Mouse (Mus musculus) adrenal gland, postnatal 10 days (tissue): ENCODE measurements around the gene Zcchc24. TPM values are rescaled to one million over a fixed set of nuclear protein-coding genes. Genes with fewer than 3 reads are reported as not detected.
A peak's percentile ranks its signal among the peaks of the same experiment; 100 is the strongest.

Source experiments
- DNase-seq: peaks from one replicate; pipeline ENCODE4 v3.0.0; 2021; ENCODE audit warnings: mixed read lengths
- total RNA-seq, 2 experiments: library from RNA; stranded (reverse); gene quantifications; 2 replicates each; pipeline ENCODE4 v1.2.3; 2021

Gene Zcchc24
- total RNA-seq, 2 experiments from 2014 or later: 40.5 to 42.0 TPM

DNA sequence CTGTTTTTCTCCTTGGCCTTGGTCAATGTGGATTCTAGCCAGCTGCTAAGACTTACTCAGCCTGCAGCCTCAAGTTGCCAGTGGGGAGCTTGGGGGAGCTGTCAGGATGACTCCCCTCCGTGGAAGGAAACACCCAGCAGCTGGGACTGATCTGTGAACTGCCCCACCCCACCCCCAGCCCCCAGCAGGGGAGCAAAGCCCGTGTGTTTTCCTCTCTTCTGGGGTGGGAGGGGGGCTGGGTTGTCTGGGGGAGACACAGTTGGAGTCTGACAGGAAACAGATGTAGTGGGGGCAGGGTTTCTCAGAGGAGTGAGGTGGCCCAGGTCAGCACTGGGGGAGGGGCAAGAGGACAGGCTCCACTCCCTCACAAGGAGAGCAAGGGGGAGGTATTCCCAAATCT is 50.4 kb downstream of the Zcchc24 start:
- DNase-seq: no peak

DNA sequence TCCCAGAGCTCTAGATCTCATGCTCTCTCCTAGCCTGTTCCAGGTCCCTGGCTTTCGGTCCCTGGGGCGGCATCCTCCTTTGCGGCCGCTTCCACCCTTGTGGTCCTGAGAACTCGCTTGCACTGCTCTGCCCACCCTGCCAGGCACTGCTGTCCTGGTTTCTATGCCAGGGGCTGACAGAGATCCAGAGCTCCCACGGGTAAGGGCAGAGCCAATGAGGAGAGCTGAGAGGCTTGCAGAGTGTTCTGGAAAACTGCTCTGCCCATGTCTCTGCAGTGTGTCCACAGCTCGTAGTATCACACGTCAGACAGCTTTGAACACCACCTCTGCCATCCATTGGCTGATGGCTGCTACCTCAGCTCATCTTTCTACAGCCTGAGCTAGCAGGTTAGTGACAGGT is 51.1 kb downstream of the Zcchc24 start:
- no peak for DNase-seq

DNA sequence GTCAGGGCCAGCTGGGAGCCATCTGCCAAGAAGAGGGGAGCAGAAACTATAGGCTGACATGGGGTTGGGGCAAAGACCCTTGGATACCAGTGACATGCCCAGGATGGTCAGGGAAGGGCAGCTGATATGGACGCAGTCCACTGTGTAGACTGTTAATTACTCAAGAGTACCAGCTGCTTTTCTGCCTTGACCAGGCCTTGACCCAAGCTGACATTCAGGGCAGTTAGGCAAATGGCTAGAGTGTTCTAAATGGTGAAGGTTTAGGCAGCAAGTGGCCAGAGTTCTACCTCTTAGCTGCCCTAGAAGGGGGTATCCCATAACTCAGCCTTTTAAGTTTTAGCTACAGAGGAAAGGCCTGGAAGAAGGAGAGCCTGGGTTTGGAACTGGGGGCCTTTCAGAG is 52.3 kb downstream of the Zcchc24 start:
- DNase-seq: no peak

DNA sequence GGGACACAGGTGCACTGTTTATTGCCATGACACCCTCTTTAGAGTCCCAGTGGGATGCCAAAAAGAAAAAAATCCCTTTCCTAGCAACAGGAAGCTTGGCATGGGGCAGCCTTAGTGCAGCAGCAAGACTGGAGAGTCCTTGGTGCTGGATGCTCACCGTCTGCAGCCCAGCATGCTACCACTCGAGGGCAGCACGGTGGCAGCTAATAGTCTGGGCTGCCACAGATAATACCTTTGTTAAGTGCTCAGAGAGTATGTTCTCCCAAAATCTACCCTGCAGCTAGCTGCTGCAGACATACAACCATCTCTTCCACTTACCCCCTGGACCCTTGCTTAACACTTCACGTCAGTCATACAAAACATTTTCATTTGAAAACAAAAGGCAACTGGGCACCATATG is 55.4 kb downstream of the Zcchc24 start:
- DNase-seq: peak; percentile 29

DNA sequence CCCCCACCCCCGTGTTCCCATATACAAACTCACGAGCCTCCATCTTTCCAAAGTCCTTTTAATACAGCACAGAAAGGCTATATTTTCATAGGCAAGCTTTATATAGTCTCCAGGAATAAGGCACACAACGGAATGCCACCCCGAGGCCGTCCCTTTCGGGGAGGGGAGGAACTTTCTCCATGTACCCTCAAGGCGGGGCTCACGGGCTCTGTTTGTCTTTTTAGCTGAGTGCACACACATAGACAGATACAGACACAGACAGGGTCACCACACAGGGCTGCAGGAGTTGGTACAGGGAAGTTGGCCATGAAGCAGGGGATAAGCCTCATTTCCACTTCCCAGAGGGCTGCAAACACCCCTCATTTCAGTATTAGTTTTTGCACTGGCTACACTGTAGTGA is 57.2 kb downstream of the Zcchc24 start:
- DNase-seq: no peak

DNA sequence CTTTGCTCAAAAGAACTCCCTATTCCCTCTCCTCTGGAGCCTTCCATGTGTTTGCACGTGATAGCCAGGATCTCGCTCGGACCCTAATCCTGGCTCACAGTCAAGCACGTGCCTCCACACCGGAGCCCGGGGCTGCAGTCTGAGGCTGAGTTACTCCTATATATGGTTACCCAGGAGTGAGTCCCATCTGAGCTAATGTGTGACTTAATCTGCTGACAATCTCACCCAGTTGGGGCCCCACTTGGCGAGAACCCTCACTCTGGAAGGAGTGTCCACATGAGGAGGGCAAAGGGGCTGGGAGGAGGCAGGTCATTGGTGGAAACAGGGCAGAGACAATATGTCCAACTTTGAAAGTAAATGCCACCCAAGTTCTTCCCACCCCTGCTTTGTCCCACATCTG is 57.7 kb downstream of the Zcchc24 start:
- DNase-seq: no peak

DNA sequence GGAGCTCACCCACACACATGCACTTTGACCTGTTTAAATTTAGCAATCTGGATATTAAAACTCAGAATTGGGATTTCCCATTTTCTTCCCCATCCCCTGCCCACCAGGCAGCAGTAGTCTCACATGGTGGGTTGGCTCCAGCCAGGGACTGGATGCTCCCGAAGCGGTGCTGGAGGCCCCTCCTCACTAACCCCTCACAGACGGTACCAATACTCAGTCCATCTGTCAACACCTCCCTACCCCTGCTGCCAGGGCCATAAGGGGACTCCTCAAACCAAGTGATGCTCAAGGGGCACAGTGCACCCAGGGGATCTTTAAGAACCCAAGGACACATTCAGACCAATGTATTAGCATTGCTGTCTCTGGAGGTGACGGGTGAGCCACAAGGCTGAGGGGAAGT is 58.2 kb downstream of the Zcchc24 start:
- no peak for DNase-seq

DNA sequence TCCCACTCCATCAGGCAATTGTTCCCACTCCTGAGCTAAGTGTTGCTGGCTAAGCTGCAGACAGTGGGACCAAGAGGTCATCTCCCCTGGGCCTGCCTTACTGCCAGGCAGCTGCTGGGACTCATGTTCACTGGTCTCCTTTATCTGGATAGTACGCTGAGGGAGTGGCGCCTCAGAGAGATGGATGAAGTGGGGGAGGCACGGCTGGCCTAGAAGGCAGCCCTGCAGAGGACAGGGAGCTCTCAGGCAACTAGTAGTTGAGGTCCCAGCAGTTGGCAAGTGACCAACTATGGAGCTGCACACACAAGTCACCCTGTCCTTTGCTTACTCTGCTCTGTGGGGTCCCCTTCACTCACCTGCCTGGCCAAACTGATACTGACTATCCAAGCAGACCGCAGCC is 58.8 kb downstream of the Zcchc24 start:
- DNase-seq: peak; percentile 44

DNA sequence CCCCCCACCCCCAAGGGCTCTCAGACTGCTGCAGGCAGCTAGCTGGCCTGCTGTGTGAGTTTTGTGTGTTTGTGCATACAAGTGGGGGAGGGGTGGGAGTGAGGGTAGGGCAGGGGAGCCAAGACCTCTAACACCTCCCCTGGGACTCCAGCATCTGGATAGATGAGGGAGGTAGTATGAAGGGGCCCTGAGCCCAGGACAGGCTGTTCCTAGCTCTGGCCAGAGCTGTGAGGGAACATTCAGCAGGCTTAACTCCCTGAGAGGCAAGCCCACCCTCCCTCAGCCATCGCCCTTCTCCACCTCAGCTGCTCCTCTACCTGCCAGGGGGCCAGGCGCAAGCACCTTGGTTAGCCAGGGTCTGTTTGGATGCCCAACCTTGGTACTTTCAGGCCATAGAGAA is 59.9 kb downstream of the Zcchc24 start:
- DNase-seq: no peak

DNA sequence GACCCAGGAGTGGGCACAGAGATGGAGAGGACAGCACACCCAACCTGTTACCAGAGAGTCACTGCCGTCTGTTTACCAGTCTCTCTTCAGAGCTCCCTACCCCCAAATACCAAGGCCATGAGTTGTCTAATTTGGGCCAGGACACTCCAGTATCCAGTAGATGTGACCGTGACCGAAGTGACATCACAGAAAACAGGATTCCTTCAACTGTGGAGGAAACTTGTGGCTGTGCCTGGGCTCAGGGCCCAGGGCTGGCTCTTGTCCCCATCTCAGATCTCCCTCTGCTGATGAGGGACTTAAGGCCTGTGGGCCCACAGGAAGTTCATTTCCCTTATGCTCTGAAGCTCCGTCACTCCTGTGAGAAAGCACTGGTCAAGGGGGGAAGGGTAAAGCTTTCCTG is 60.4 kb downstream of the Zcchc24 start:
- peak; percentile 73 for DNase-seq

DNA sequence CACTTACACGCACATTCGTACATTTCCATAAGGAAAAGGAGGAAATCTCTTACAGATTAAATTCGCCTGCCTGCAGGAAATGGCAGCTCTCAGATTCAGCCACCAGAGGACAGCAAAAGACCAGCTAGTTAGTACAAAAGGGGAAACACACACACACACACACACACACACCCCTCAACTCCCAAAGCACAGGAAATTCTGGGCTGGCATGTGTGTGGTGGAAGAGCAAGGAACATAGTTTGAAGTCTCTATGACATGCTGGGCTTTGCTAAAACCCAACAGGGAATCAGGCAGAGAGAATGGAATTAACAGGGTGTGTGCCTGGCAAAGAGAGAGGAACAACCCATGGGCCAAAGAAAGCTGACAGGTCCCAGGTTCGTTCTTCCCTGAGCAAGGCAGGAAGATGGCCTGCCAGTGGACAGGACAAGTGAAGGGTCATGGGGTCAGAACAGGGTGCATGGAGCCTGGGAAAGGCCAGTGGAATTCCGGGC is 61.1 kb downstream of the Zcchc24 start:
- peak; percentile 76 for DNase-seq

DNA sequence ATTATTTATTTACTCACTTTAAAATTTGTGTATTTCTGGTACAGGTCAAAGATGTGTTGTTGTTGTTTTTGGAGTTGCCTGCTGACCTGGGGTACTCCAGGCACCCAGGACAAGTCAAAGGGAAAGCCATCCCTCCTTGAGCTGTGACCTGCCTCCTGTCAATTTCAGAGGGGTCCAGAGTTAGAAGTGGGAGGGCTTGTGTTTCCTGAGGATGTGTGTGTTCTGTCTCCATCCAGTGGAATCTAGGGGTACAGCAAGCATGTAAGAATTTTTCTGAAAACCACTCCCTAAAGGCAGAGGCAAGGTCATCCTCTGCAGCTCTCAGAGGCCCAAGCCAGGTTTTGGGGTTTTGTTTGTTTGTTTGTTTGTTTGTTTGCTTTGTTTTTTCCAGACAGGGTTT is 66.9 kb downstream of the Zcchc24 start:
- no peak for DNase-seq

DNA sequence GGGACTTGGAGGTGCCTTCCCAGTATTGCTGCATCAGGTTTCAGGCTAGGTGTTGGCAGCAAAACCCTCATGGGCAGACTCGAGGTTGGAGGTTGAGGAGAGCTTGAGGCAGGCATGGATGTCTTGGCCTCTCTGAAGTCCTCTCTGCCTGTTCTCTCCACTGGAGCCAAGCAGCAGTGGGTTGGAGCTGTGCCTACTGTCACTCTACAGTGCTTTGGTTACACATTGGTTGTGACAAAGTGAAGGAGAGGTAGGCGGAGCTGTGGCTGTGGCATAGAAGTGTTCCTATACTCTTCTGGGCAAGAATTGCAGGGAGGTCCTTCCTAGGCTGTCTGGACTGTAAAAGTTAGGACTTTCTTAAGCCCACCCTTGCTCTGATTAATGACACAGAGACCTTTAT is 72.5 kb downstream of the Zcchc24 start:
- DNase-seq: peak; percentile 27

DNA sequence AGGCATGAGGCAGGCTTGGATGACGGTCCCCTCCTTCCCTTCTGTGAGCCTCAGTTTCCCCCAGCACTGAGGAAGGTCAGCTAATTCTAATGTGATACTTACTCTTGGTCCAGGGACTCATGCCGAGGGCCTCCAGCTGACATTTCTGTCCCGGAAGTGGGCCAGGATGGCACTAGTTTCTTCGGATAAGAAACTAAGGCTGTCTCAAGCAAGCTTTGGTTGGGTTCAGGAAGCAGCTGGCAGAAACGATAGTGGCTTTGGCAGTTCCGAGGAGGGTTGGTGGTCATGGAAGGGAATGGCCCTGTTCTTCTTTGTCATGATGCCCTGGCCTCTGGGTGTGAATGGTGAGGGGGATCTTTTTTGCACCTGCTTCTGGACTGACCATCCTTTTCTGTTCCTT is 73.8 kb downstream of the Zcchc24 start:
- no peak for DNase-seq

DNA sequence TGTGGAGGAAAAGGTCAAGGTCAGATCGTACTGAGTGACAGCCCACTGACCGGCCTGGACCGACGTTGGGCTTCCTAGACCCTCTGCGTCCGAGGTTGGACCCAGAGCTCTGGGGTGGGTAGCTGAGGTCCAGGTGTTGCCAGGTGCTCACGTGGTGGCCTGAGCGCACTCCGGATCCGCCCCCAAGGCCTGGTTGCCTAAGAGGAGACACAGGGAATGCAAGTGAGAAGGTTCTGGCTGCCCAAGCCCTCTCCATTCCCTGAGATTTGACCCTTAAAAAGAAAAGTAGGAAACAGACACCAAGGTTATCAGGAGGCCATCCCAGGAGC is 74.3 kb downstream of the Zcchc24 start:
- peak; percentile 47 for DNase-seq

DNA sequence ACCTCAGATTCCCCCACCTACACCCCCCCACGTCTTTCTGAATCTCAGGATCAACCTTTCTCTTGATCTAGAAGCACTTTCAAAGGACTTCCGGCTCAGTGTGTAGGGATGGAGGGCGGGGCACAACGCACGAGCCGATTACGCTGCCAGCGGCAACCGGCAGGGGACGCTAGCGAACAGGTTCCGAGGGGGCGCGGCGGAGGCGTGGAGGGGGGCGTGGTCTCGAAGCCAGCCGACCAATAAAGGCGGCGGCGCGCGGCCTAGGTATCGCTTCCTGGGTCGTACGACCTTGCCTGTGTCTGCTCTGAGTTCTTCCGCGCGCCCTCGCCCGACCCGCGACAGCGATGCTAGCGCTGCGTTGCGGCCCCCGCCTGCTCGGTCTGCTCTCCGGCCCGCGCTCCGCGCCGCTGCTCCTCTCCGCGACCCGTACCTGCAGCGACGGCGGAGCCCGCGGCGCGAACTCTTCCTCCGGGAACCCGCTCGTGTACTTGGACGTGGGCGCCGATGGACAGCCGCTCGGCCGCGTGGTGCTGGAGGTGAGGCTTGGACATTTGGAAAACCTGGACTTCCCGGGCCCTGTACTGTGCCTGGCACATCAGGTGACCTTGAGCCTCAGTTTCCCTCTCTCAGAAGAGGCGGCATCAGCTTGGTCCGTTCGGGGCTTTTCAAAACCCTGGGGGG is 74.8 kb downstream of the Zcchc24 start, which contains the start of gene Ppif:
Gene Ppif, plus strand, starts transcription at position 267 of the 681 bp plus-strand sequence.
- DNase-seq: peak; percentile 99

DNA sequence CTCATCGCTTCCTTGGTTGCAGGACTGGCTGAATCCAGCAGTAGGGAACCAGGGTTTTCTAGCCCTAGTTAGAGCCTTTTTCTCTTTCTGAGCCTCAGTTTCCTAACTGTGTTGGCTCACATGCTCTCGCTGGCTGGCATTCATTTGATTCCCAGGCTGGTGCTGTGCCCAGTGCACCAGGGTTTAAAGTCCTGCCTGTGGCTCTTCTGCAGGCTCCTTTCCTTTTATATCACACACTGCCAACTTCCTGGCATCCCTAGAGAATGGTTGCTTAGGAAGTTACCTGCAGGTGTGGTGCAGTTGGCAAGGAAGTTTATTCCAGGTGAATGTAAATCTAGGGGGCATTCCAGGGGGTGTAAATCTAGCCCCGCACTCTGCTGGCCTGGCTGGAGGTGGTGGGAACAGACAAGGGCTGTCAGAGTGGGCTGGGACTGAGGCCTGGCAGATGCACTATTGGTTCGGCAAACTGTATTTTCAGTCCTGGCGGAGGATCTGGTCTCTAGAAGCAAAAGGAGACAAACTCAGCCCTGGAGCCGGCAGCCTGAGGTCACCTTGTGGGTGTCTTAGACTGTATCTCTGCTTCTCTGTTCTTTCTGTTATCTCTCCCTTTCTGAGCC is 75.5 kb downstream of the Zcchc24 start:
- DNase-seq: no peak

DNA sequence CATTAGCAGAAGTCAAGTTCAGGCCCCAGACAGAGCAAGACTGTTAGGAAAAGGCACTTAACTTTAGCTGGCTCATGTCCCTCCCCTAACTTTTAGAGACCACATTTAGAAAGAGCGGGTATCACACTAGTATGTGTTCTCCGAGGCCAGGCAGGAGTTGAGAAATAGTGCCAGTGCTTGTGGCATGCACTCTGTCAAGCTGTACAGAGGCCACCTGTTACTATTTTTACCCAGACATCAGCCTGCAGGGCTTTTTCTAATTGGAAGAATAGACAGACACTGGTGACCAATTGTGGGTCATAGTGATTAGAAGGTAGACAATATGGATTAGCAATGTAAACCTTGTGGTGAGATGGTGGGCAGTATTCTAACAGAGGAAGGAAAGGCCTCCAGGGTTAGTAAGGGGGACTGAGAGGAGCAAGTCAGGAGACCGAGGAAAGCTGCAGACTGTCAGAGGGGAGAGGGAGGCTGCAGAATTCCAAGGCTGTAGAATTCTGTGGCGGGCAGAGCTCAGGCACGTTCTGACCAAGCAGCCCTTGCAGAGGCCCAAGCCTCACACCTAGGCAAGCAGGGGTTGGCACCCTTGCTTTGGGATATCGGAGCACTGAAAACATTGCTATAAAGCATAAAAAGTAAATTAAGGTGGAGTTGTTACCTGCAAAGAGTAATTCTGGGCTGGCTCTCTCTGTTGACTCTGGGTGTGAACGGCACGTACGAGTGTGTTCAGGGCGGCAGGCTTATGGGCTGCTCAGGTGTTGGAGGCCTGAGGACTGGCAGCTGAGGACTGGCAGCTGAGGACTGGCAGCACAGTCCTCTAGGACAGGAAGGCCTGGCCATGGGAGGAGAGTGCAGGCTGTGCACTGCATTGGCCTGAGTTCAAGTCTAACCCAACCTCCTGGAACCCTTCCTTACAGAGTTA is 81.6 kb downstream of the Zcchc24 start:
- DNase-seq: no peak

DNA sequence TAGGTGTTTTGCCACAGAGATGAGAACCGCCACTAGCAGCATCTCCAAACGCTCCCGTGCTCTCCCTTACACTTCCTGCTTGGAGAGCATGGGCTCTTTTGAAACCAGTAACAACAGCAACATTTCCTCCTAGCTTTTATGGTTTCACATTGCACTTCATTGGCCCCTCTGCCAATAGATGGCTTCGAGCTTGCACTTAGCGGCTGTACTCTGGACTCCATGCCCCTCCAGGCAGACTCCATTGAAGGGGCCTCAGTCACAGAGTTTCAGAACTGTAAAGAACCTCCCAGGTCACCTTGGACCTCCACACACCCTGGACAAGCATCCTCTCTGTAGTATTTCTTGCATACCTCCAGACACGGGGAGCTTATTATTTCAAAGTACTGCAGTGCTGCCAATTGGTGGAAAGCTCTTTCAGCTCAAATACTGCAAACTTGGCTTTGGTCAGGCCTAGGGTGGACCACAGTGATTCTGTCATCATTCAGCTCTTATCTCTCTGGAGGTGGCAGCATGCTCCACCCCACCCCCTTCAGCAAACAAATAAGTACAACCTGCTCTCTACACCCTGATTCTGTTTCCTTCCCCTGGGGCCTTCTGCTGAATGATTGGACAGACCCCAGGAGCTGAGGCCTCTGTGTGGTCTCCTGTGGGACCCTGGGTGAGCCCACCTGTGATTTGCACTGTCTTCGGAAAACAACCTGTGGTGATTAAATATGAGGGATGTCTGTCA is 82.5 kb downstream of the Zcchc24 start:
- no peak for DNase-seq

DNA sequence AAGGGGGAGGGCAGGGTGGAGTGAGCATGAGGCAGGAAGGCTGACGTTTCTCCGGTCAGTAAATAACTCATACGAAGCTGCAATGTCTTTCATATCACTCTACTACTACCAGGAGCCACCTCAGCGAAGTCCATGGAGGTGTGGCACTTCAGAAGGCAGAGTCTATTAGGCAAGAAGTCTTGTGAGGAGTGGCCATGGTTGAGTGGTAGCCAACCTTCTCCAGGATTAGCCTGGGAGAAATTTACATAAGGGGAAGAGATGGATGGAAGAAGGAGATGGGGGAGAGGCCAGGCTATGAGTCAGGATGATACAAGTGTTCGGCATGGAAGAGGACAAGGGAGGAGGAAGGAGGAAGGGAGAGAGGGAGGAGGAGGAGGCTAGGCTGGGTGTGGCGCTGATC is 86.8 kb downstream of the Zcchc24 start:
- DNase-seq: no peak

DNA sequence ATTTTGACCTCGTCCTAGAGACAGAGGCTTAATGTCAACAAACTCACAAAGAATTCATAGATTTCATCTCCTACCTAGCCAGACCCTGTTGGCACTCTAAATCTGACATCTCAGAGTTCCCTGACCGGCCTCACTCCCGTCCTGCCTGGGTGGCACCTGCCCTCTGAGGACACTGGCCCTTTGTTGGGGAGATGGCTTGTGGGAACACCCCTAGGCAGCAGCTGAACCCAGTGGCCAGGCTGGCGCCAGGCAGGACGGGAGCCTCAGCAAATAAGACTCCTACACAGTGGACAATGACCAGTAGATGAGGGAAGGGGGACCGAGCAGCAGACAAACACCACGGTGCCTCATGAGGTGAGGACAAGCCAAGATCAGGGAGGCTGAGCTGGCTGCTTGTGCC is 89.2 kb downstream of the Zcchc24 start:
- no peak for DNase-seq

DNA sequence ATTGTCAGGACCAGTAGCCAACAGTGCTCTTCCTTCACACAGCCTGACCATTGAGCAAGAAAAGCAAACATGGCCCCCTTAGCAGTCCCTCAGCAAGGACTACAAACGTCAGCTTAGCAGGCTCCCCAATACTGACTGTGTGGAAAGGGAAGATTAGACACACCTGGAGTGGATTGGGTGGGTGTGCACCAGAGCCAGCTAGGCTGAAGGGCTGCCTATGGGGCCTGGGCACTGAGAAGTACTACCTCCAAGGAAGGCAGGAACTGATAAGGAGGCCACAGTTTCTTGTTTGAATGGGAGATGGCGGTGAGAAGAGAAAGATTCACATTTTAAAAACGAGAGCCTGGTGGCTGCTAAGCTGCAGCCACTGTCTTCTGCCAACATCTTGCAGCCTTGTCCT is 101.3 kb downstream of the Zcchc24 start:
- DNase-seq: no peak
